Mouse (Mus musculus): Measurements from ENCODE around the gene Gng7. TPM values are rescaled to one million over a fixed set of nuclear protein-coding genes. Genes with fewer than 3 reads are reported as not detected.

Gng7 gene
- polyA plus RNA-seq, 1 experiment from 2014 or later = 5.7 TPM

GRCm38 (mm10) chr10:80917779-80918434, 96.8 kb downstream of the Gng7 start, which contains the start of gene Lmnb2:
Gene Lmnb2 (minus strand): TSS chr10:80918245.
- H3K9ac ChIP-seq (ENCODE audit: low read length) = peak within 1 kb of the TSS; percentile 92
- no peaks in the 10 kb centered on the region for H3K9me3 ChIP-seq (ENCODE audit: control insufficient read depth, low read length)
- H3K4me2 ChIP-seq (ENCODE audit: low read depth, low read length) = peak within 1 kb of the TSS; percentile 97
- H3K27me3 ChIP-seq (ENCODE audit: control insufficient read depth, insufficient read depth, low read depth, low read length) = no peaks in the 10 kb centered on the region
- H3K27ac ChIP-seq (ENCODE audit: low read length) = peak within 1 kb of the TSS; percentile 59
- H3K4me3 ChIP-seq (ENCODE audit: low read length) = peak within 1 kb of the TSS; percentile 96
- under 1% methylated on average over 57 of the region's 61 CpGs for WGBS
- peak; percentile 67 for ATAC-seq (ENCODE audit: low read depth)
- no peaks in the 10 kb centered on the region; the same call in 1 of the 2 replicates for H3K36me3 ChIP-seq (ENCODE audit: control insufficient read depth, insufficient read depth, low read length)
- peaks cover 25% of the 10 kb centered on the region for H3K4me1 ChIP-seq (replicated peaks; ENCODE audit: control insufficient read depth, insufficient read depth, low read length)

GRCm38 (mm10) chr10:80917336-80917778, 97.4 kb downstream of the Gng7 start:
- Histone ChIP-seq H3K9ac (ENCODE audit: low read length) (peak overlapping the region; percentile 92), H3K4me1 (replicated peaks; ENCODE audit: control insufficient read depth, insufficient read depth, low read length) (peaks cover 25% of the 10 kb centered on the region), H3K4me2 (ENCODE audit: low read depth, low read length) (peak overlapping the region; percentile 97), H3K9me3 (ENCODE audit: control insufficient read depth, low read length) (no peaks in the 10 kb centered on the region), H3K4me3 (ENCODE audit: low read length) (peak overlapping the region; percentile 96), H3K27ac (ENCODE audit: low read length) (peak overlapping the region; percentile 59), H3K36me3 (ENCODE audit: control insufficient read depth, insufficient read depth, low read length) (no peaks in the 10 kb centered on the region; the same call in 1 of the 2 replicates), H3K27me3 (ENCODE audit: control insufficient read depth, insufficient read depth, low read depth, low read length) (no peaks in the 10 kb centered on the region)
- 2% methylated on average over 15 of the region's 15 CpGs for WGBS
- peak; percentile 38 for ATAC-seq (ENCODE audit: low read depth)

- Histone ChIP-seq H3K27me3 (ENCODE audit: control insufficient read depth, insufficient read depth, low read depth, low read length) (no peaks in the 10 kb centered on the region), H3K4me2 (ENCODE audit: low read depth, low read length) (no peak overlapping the region), H3K4me3 (ENCODE audit: low read length) (no peak overlapping the region), H3K27ac (ENCODE audit: low read length) (no peak overlapping the region), H3K4me1 (replicated peaks; ENCODE audit: control insufficient read depth, insufficient read depth, low read length) (peaks cover 19% of the 10 kb centered on the region), H3K9me3 (ENCODE audit: control insufficient read depth, low read length) (no peaks in the 10 kb centered on the region), H3K9ac (ENCODE audit: low read length) (no peak overlapping the region), H3K36me3 (ENCODE audit: control insufficient read depth, insufficient read depth, low read length) (peaks cover 3% of the 10 kb centered on the region; the same call in 1 of the 2 replicates)
- ATAC-seq (ENCODE audit: low read depth) = no peak
- WGBS = 66% methylated on average over 4 of the region's 4 CpGs
Measured at GRCm38 (mm10) chr10:80915736-80916135, 99.0 kb downstream of the Gng7 start.

GRCm38 (mm10) chr10:80915260-80915659, 99.5 kb downstream of the Gng7 start:
- Histone ChIP-seq H3K36me3 (ENCODE audit: control insufficient read depth, insufficient read depth, low read length) (peaks cover 3% of the 10 kb centered on the region; the same call in 1 of the 2 replicates), H3K4me2 (ENCODE audit: low read depth, low read length) (no peak overlapping the region), H3K4me3 (ENCODE audit: low read length) (no peak overlapping the region), H3K27ac (ENCODE audit: low read length) (no peak overlapping the region), H3K9ac (ENCODE audit: low read length) (no peak overlapping the region), H3K27me3 (ENCODE audit: control insufficient read depth, insufficient read depth, low read depth, low read length) (no peaks in the 10 kb centered on the region), H3K4me1 (replicated peaks; ENCODE audit: control insufficient read depth, insufficient read depth, low read length) (peaks cover 19% of the 10 kb centered on the region), H3K9me3 (ENCODE audit: control insufficient read depth, low read length) (no peaks in the 10 kb centered on the region)
- WGBS = 74% methylated on average over 2 of the region's 2 CpGs
- no peak for ATAC-seq (ENCODE audit: low read depth)

GRCm38 (mm10) chr10:80914253-80914656, 100.5 kb downstream of the Gng7 start:
- Histone ChIP-seq H3K27me3 (ENCODE audit: control insufficient read depth, insufficient read depth, low read depth, low read length) (no peaks in the 10 kb centered on the region), H3K4me3 (ENCODE audit: low read length) (no peak overlapping the region), H3K4me2 (ENCODE audit: low read depth, low read length) (no peak overlapping the region), H3K4me1 (replicated peaks; ENCODE audit: control insufficient read depth, insufficient read depth, low read length) (peaks cover 19% of the 10 kb centered on the region), H3K9ac (ENCODE audit: low read length) (no peak overlapping the region), H3K27ac (ENCODE audit: low read length) (no peak overlapping the region), H3K36me3 (ENCODE audit: control insufficient read depth, insufficient read depth, low read length) (peaks cover 10% of the 10 kb centered on the region), H3K9me3 (ENCODE audit: control insufficient read depth, low read length) (no peaks in the 10 kb centered on the region)
- 76% methylated on average over 5 of the region's 5 CpGs for WGBS
- no peak for ATAC-seq (ENCODE audit: low read depth)

- Histone ChIP-seq H3K27ac (ENCODE audit: low read length) (no peak overlapping the region), H3K4me1 (replicated peaks; ENCODE audit: control insufficient read depth, insufficient read depth, low read length) (peaks cover 18% of the 10 kb centered on the region), H3K4me2 (ENCODE audit: low read depth, low read length) (no peak overlapping the region), H3K4me3 (ENCODE audit: low read length) (no peak overlapping the region), H3K9ac (ENCODE audit: low read length) (no peak overlapping the region), H3K9me3 (ENCODE audit: control insufficient read depth, low read length) (no peaks in the 10 kb centered on the region), H3K36me3 (ENCODE audit: control insufficient read depth, insufficient read depth, low read length) (peaks cover 13% of the 10 kb centered on the region), H3K27me3 (ENCODE audit: control insufficient read depth, insufficient read depth, low read depth, low read length) (no peaks in the 10 kb centered on the region)
- no peak for ATAC-seq (ENCODE audit: low read depth)
- 88% methylated on average over 7 of the region's 8 CpGs for WGBS
Measured at GRCm38 (mm10) chr10:80913364-80914011, 101.3 kb downstream of the Gng7 start.

GRCm38 (mm10) chr10:80911891-80912290, 102.9 kb downstream of the Gng7 start:
- H3K4me3 ChIP-seq (ENCODE audit: low read length) = no peak overlapping the region
- H3K27me3 ChIP-seq (ENCODE audit: control insufficient read depth, insufficient read depth, low read depth, low read length) = no peaks in the 10 kb centered on the region
- H3K4me2 ChIP-seq (ENCODE audit: low read depth, low read length) = no peak overlapping the region
- peaks cover 20% of the 10 kb centered on the region for H3K36me3 ChIP-seq (ENCODE audit: control insufficient read depth, insufficient read depth, low read length)
- H3K4me1 ChIP-seq (replicated peaks; ENCODE audit: control insufficient read depth, insufficient read depth, low read length) = peaks cover 9% of the 10 kb centered on the region; the same call in 1 of the 2 replicates
- no peak for ATAC-seq (ENCODE audit: low read depth)
- H3K9me3 ChIP-seq (ENCODE audit: control insufficient read depth, low read length) = no peaks in the 10 kb centered on the region
- no peak overlapping the region for H3K27ac ChIP-seq (ENCODE audit: low read length)
- no peak overlapping the region for H3K9ac ChIP-seq (ENCODE audit: low read length)

GRCm38 (mm10) chr10:80911354-80911753, 103.4 kb downstream of the Gng7 start:
- no peak for ATAC-seq (ENCODE audit: low read depth)
- Histone ChIP-seq H3K4me2 (ENCODE audit: low read depth, low read length) (no peak overlapping the region), H3K27me3 (ENCODE audit: control insufficient read depth, insufficient read depth, low read depth, low read length) (no peaks in the 10 kb centered on the region), H3K4me3 (ENCODE audit: low read length) (no peak overlapping the region), H3K9me3 (ENCODE audit: control insufficient read depth, low read length) (no peaks in the 10 kb centered on the region), H3K4me1 (replicated peaks; ENCODE audit: control insufficient read depth, insufficient read depth, low read length) (peaks cover 5% of the 10 kb centered on the region; the same call in 1 of the 2 replicates), H3K9ac (ENCODE audit: low read length) (no peak overlapping the region), H3K27ac (ENCODE audit: low read length) (no peak overlapping the region), H3K36me3 (ENCODE audit: control insufficient read depth, insufficient read depth, low read length) (peaks cover 20% of the 10 kb centered on the region)
- WGBS = 94% methylated on average over 4 of the region's 4 CpGs

GRCm38 (mm10) chr10:80909375-80910162, 105.2 kb downstream of the Gng7 start:
- no peak for ATAC-seq (ENCODE audit: low read depth)
- Histone ChIP-seq H3K27ac (ENCODE audit: low read length) (no peak overlapping the region), H3K36me3 (ENCODE audit: control insufficient read depth, insufficient read depth, low read length) (peaks cover 26% of the 10 kb centered on the region), H3K4me1 (replicated peaks; ENCODE audit: control insufficient read depth, insufficient read depth, low read length) (no peaks in the 10 kb centered on the region), H3K4me3 (ENCODE audit: low read length) (no peak overlapping the region), H3K9me3 (ENCODE audit: control insufficient read depth, low read length) (no peaks in the 10 kb centered on the region), H3K9ac (ENCODE audit: low read length) (no peak overlapping the region), H3K27me3 (ENCODE audit: control insufficient read depth, insufficient read depth, low read depth, low read length) (no peaks in the 10 kb centered on the region), H3K4me2 (ENCODE audit: low read depth, low read length) (no peak overlapping the region)
- WGBS = 93% methylated on average over 22 of the region's 22 CpGs

Data from lung, embryonic 16.5 days (tissue).